Mouse (Mus musculus): Measurements from ENCODE around the gene Samhd1. TPM values are rescaled to one million over a fixed set of nuclear protein-coding genes. Genes with fewer than 3 reads are reported as not detected.

The Samhd1 gene
- 244 TPM for polyA plus RNA-seq (2017; shearing (Covaris generic))

DNA sequence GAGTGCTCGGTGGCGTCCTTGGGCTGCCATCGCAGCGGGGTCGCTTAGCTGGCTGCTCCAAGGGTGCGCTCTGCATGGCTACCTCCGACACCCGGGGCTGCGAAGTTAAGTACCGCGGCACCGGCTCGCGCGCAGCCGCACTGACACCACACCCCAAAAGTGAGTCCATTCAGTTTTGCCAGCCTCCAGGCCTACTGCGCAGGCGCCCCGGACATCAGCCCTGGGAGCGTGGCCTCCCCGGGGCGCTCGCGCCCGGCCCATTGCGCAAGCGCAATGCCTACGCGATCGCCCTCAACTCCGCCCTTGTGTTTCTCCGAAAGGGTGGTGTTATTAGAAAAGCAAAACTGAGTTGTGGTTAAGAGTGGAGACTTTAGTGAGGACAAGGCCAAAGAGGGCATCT, at the start of gene Samhd1:
Samhd1 (minus strand) TSS at position 252 of the 400 bp plus-strand sequence.

DNA sequence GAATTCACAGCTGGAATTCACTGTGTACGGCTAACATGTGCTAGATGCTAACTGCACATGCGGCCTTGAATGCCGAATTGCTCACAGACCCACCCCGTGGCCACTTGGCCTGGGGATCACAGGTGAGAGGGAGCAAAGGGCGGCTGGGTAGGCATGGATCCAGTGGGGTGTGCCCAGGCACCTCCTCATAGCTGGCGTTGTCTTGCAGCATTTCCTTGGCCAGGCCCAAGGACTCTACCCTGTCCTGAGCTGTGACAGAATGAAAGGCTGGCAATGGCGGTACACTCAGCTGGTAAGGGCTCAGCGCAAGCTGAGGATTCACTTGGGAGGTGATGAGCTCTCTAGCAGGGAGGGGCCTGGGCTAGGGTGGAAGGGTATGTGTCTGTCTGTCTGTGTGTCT, 48.3 kb downstream of the Samhd1 start, which contains the start of gene Tldc2:
Tldc2 (plus strand) TSS at position 260 of the 400 bp plus-strand sequence.

DNA sequence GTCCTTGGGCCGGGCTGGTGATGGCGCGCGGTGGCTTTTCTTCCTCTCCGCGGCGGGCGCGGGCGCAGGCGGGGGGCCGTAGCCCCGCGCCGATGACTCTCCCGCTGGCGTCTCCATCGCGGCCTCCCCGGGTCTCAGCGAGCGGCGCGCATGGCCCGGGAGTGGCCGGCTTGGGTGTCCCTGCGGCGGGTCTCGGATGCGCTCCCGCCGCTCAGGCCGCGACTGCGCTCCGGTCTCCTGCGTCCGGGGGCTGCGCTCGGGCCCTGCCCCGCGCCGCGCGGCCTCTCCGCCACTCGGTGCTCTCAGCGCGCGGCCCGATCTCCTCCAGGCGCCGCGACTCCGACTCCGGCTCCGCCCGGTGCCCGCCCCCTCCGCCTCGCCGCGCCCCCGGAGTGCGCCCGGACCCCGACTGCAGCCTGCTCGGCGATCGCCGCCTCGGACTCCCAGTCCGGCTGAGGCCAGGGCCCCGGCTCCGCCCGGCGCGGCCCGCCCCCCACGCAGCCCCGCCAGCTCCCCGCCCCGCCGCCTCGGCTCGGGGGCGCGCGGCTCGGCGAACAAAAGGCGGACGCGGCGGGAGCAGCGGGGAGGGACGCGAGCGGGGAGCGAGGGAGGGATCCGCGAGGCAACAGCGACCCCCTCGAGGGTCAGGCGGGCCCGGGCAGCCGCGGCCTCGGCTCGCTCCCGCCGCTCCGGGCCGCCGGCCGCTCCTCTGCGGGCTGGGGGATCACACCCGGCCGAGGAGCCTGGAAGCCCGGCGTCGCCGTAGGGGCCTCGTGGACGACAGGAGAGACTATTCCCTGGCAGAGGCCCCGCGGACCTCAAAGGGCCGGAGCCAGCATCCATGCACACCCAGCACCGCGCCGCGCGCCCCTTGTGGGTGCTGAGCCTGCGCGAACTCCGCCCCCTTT, 56.0 kb downstream of the Samhd1 start, which contains the start of gene Soga1:
Soga1 (minus strand) TSS at position 462 of the 908 bp plus-strand sequence.

Other genes with a start within 250 kb of the Samhd1 start
- gene Sla2, start 248.1 kb downstream of the Samhd1 start, polyA plus RNA-seq (2017; shearing (Covaris generic)) = 46.2 TPM
- 72.7 TPM for gene Ndrg3, start 143.2 kb downstream of the Samhd1 start, polyA plus RNA-seq (2017; shearing (Covaris generic))
- 10.8 TPM for gene Dsn1, start 128.1 kb downstream of the Samhd1 start, polyA plus RNA-seq (2017; shearing (Covaris generic))
- not detected for gene Soga1, start 56.0 kb downstream of the Samhd1 start, polyA plus RNA-seq (2017; shearing (Covaris generic))
- not detected for gene Tldc2, start 48.2 kb downstream of the Samhd1 start, polyA plus RNA-seq (2017; shearing (Covaris generic))
- 28.3 TPM for gene Rbl1, start 69.3 kb upstream of the Samhd1 start, polyA plus RNA-seq (2017; shearing (Covaris generic))
- gene Rpn2, start 143.8 kb upstream of the Samhd1 start, polyA plus RNA-seq (2017; shearing (Covaris generic)) = 184 TPM
- gene Mroh8, start 144.3 kb upstream of the Samhd1 start, polyA plus RNA-seq (2017; shearing (Covaris generic)) = 0.44 TPM
- gene Ghrh, start 212.2 kb upstream of the Samhd1 start, polyA plus RNA-seq (2017; shearing (Covaris generic)) = not detected
- 31.5 TPM for gene Manbal, start 232.3 kb upstream of the Samhd1 start, polyA plus RNA-seq (2017; shearing (Covaris generic))